Mouse (Mus musculus) right cerebral cortex, adult 2 months (tissue): ENCODE data around the gene Plau.

Experiments used
- DNase-seq, 2 experiments: peaks; one replicate each; pipeline ENCODE4 v3.0.0; 2021 to 2022; ENCODE audit warnings: low spot score in 2 of 2

Gene Plau

DNA sequence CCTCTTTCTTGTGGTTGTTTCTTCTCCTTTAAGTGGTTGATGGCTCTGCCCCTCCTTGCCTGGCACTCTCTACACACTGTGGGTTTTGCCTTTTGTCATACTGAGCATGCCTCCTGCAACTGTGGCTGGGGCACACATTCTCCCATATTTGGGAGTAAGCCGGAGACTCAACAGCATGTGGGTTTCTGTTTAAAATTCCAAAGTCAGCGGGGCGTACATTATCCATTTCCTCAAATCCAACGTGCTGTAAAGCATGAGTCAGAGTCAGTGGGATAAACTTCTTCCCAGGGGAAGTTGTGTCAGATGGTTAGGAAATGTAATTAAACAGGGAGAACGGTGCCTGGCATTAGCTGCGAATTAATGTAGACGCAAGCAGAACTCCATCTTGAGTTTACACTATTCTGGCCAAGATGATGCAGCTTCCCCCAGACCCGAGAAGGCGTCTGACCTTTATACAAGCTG is 55.5 kb downstream of the Plau start:
- peak; percentile 40 to 43 for DNase-seq
